ENCODE assay signal across 25 mouse cellular contexts in the genomic region with DNA sequence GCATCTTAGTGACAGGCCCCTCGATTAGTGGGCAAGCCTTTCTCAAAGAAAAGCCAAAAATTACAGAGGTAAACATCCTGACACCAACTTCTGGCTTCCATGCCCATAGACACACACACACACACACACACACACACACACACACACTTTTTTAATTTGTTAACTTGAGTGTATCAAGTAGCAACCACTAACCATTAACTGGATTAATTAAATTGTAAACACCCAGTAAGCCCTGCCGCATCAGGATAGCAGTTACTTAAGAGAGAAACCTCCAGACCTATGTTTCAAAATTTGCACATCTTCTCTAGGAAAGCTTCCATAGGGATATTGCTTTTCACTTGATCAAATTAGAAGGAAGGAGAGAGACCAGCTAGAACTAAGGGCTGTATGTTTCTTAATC.
"Had no signal": no experiment of that assay in that cellular context is flagged by ENCODE, and none has a peak within 500 bp of the region (broad histone marks: within the 10 kb centered on the region; RNA-seq: fewer than 3 reads in every experiment).

No protein-coding gene starts in this region.

- H3K4me2 ChIP-seq: heart, embryonic 11.5 days; heart, embryonic 13.5 days; heart, embryonic 15.5 days; hindbrain, embryonic 12.5 days; hindbrain, embryonic 14.5 days; intestine, embryonic 15.5 days; limb, embryonic 12.5 days; liver, embryonic 11.5 days; liver, embryonic 13.5 days; liver, embryonic 15.5 days had no signal

- H3K36me3 ChIP-seq: heart, embryonic 13.5 days; heart, embryonic 15.5 days; hindbrain, embryonic 10.5 days; hindbrain, embryonic 12.5 days; intestine, embryonic 15.5 days; limb, embryonic 10.5 days; limb, embryonic 12.5 days; liver, embryonic 13.5 days; liver, embryonic 15.5 days had no signal

- H3K9ac ChIP-seq: heart, embryonic 13.5 days; heart, embryonic 15.5 days; hindbrain, embryonic 12.5 days; hindbrain, embryonic 14.5 days; intestine, embryonic 15.5 days; limb, embryonic 12.5 days; liver, embryonic 13.5 days; liver, embryonic 15.5 days; liver, postnatal 0 days had no signal

- H3K9me3 ChIP-seq: heart, embryonic 13.5 days; heart, embryonic 15.5 days; hindbrain, embryonic 10.5 days; hindbrain, embryonic 12.5 days; intestine, embryonic 15.5 days; limb, embryonic 10.5 days; limb, embryonic 12.5 days; liver, embryonic 13.5 days; liver, embryonic 15.5 days had no signal

- H3K27ac ChIP-seq: gastrocnemius, adult 2 months; heart, adult 2 months; heart, embryonic 13.5 days; heart, embryonic 15.5 days; hindbrain, embryonic 10.5 days; hindbrain, embryonic 12.5 days; hindbrain, embryonic 14.5 days; intestine, embryonic 15.5 days; kidney, postnatal 0 days; layer of hippocampus, adult 2 months; left cerebral cortex, adult 2 months; limb, embryonic 10.5 days; limb, embryonic 12.5 days; liver, embryonic 13.5 days; liver, embryonic 15.5 days had no signal

- H3K4me3 ChIP-seq: gastrocnemius, adult 2 months; heart, adult 2 months; heart, embryonic 13.5 days; heart, embryonic 15.5 days; hindbrain, embryonic 10.5 days; hindbrain, embryonic 12.5 days; intestine, embryonic 15.5 days; layer of hippocampus, adult 2 months; left cerebral cortex, adult 2 months; limb, embryonic 10.5 days; limb, embryonic 12.5 days; liver, embryonic 13.5 days; liver, embryonic 15.5 days had no signal

- ATAC-seq: hindbrain, embryonic 16.5 days; inflammation-experienced regulatory T-cells, adult 6 months; intestine, embryonic 15.5 days; intestine, postnatal 0 days; liver, postnatal 0 days had no signal

- H3K4me1 ChIP-seq: heart, embryonic 15.5 days; hindbrain, embryonic 10.5 days; hindbrain, embryonic 12.5 days; intestine, embryonic 15.5 days; limb, embryonic 12.5 days; liver, embryonic 13.5 days; liver, embryonic 15.5 days had no signal

- DNase-seq: gastrocnemius, adult 2 months; gastrocnemius, postnatal 10 days; gastrocnemius, postnatal 25 days; heart, adult 2 months; heart, postnatal 4 days; liver; liver, embryonic 13.5 days; liver, postnatal 0 days had no signal

- H3K27me3 ChIP-seq: heart, embryonic 13.5 days; heart, embryonic 15.5 days; hindbrain, embryonic 12.5 days; intestine, embryonic 15.5 days; limb, embryonic 12.5 days; liver, embryonic 13.5 days; liver, embryonic 15.5 days had no signal
